Mouse (Mus musculus): Measurements from ENCODE around the gene Kmt2d.
"Not testable (repeated sequence)": the region's sequence is repeated elsewhere in the genome, so short reads cannot be mapped to it uniquely, and the experiment has no call there.

The Kmt2d gene

DNA sequence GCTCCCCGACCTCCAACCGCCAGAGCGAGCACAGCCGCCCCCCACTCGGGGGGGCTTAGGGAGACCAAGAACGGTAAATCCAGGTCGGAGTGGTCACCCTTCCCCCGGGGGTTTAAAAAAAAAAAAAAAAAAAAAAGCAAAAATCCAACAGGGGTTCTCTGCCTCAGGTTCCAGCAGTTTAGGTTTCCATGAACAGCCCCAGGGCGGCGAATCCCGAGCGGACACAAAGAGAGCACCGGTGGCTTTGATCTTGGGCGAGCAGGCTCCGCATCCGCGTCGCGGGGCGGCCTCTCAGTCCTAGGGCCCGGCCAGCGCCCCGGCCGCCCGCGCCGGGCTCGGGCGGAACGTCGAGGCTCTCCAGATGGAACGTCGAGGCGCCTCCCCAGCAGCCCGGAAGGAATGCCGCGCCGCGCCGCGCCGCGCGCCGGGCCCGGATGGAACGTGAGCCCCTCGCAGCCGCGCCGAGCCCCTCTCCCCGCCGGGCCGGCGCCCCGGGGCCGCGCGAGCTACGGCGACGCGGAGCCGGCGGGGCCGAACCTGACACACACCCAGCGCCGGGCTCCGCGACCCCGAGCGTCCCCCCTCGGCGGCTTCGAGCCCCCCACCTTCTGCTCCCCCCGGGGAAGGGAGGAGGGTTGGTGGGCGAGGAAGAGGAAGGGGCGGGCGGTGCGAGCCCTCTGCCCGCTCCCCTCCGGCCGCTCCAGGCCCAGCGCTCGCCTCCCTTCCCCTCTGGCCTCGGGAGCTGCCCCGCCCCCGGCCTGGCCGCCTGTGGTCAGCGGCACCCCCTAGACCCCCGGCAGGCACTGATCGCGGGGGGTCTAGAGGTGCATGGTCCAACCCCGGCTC, at the start of gene Kmt2d:
Kmt2d (minus strand) TSS at position 135 of the 846 bp plus-strand sequence.
- DNase-seq (ENCODE audit: low spot score) = peak; percentile 36

DNA sequence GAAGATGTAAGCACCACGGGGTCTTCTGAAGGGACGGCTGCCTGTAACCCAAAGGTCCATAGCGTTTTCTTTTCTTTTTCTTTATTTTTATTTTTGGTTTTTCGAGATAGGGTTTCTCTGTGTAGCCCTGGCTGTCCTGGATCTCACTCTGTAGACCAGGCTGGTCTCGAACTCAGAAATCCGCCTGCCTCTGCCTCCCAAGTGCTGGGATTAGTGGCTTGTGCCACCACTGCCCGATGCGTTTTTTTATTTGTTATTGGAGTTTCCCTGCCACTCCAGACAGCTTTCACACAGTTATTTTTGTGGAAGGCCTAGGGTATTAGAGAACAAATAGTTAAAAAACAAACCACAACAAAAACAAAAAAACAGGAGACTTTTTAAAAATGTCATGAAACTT, 47.5 kb upstream of the Kmt2d start:
- DNase-seq (ENCODE audit: low spot score) = not testable (repeated sequence)

DNA sequence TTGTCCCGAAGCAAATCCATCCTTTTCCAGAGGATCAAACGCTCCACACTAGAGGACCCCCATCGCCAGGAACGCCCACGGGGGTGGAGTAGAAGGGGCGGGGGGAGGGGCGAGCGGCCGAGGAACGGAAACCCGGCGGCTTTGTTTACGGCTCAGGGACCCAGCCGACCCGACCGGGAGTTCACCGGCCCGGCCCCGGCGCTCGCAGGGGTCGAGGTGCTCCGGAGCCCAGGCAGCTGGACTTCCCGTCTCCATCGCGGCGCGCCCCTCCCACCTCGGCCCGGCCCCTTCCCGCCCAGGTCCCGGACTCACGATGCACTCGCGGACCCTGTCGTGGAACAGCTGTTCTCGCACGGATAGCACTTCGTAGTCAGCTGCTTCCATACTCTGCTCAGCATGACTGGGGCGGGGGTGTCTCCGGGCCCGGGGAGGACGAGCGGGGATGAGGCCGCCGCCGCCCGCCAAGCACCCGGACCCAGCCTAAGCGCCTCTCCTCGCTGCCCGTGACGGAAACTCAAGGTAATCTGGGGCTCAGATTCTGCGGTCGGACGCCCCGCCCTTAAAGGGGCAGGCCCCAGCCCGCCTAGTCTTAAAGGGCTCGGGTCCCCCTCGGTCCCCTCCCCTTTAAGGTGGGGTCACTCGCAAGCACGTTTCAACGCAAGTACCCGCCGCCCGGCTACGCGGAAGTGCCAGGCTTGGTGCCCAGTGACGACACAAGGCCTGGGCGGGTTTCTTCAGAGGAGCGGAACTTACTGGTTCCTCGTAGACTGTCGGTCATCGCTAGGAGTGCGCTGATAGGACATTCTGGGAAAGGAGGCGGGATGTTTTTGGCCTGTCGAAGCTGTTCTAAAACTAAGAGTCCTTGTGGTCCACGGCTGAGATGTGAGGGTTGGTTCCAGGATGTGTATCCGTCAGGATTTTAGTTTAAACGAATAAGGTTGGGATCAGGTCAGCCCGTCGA, 46.8 kb upstream of the Kmt2d start, which contains the start of gene Lmbr1l:
Lmbr1l (minus strand) TSS at position 694 of the 961 bp plus-strand sequence.
- DNase-seq (ENCODE audit: low spot score) = peak; percentile 100

DNA sequence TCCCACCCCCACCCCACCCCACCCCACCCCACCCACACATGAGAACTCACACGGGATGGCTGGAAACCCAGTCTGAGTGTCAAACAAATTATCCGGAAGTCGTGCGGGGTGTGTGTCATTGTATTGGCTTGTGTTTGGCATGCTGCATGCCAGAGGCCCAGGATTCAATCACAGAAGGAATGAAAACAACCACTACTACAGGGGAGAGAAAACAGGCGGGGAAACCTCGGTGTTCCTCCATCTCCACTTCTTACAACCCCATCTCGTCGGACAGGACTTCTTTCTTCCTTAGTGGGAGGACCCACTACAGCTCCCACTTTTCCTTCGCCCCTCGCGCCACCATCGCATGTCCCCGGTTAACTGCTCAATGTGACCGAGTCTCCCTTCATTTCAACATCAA, 46.1 kb upstream of the Kmt2d start:
- DNase-seq (ENCODE audit: low spot score) = peak; percentile 63

DNA sequence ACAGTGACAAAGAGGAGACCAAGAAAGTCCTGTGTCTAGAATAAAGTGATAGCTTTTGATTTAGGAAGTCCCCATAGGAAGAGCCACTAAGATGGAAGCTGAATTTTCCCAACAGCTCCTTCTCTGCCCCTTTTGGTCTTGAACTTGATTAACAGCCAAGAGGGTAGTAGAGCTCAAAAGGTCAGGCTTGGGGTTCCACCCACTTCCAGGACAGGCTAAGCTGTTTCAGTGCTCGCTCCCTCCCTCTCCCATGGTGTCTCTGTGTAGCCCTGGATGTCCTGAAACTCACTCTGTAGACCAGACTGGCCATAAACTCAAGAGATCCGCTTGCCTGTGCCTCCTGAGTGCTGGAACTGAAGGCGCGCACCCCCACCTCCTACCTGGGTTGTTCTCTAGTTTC, 45.0 kb upstream of the Kmt2d start:
- no peak for DNase-seq (ENCODE audit: low spot score)

DNA sequence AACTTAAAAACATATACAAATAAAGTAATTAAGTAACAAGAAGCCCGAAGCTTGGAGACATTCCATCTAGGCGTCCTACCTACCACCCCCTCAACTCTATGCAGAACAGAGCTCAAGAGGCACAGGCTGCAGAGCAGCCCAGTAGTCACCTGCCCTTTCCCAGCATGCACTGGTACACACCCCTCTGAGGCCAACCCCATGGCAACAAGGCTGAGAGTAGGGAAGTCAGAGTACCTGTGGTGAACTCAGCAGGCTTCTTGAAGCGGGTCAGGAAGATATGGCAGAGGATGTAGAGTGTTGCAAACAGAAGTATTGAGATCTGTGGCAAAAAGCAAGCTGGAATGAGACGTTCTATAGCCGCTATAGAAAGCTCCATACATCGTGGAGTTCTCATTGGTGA, 43.9 kb upstream of the Kmt2d start:
- no peak for DNase-seq (ENCODE audit: low spot score)

DNA sequence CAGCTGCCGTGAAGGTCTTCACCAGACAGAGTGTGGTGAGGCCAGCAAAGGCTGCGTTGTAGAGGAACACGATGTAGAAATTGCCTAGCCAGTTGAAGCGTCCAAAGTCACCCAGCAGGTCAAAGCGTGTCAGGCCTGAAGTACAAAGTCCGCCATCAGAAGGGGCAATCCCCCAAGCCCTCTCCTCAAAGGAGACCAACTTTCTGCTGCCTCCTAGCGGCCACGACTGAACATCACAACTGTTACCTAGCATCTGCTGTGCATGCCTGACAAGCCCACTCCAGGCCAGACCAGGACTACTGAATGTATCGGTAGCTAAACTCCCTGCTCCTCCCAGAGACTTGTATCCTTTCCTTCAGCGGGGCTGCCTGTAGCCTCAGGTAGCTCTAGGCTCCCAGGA, 33.7 kb upstream of the Kmt2d start:
- peak; percentile 30 for DNase-seq (ENCODE audit: low spot score)

DNA sequence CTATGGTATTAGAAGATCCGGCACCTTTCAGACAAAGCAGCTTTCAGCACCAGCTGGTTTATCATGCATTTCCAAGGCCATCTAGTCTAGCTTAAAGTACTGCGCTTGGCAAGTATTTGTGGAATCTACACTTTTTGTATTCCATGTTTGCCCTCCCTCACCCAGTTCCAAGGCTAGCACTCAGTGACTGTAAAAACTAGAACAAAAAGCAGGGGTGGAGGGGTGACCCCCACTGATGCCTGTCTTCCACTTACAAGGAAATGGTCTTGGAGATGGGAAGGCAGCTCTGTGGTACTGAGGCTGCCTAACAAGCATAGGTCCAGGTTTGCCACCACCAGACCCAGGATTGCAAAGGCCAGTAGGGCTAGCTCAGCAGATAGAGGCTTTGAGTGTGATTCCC, 31.6 kb upstream of the Kmt2d start:
- no peak for DNase-seq (ENCODE audit: low spot score)

DNA sequence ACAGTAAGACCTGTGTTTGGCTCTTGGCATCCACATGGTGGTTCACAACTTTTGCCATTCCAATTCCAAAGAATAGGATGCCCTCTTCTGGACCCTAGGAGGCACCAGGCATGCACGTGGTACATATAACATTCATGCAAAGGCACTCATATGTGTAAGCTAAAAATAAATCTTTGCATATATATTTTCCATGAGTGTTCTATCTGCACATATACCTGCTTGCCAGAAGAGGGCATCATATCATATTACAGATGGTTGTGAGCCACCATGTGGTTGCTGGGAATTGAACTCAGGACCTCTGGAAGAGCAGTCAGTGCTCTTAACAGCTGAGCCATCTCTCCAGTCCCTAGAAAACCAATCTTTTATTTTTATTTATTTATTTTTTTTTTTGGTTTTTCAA, 30.5 kb upstream of the Kmt2d start:
- DNase-seq (ENCODE audit: low spot score) = no peak

DNA sequence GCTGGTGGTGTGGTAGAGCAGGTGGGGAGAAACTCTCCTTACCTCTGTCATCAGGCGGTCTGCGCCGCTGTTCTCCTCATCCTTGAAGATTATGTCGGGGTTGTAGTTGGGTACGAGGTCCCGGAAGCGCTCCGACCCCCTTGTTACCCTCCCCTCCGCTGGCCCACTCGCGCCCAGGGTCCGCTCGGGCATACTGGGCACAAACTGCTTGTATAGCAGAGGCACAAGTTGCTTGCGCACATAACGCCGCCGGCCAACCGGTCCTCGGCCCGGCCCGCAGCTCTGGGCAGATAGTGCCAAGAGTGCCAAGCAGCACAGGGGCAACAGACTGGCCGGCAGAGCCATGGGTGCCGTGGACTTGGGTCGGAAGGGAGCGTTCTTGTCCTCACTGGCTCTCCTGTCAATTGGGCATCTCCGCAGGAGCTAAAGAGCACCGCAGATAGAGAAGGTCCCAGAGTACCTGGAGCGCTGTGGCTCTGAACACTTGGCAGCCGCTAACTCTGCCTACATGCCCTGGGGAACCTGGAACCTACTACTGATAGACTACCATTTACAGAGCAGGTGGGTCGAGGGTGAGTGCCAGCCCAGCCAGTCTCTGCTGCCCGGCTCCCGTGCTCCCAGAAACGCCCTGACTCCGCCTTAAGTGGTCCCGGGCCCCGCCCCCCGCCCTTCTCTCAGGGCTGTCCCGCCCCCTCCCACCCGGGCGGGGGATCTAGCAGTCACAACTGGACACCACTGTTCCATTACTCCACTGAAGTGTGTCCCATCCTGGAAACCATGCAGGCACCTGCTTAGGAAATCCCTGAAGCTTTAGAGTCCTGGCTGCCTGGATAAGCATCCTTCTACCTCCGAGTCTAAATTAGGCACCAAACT, 27.2 kb upstream of the Kmt2d start, which contains the start of gene Dhh:
Dhh (minus strand) TSS at position 613 of the 873 bp plus-strand sequence.
- no peak for DNase-seq (ENCODE audit: low spot score)

DNA sequence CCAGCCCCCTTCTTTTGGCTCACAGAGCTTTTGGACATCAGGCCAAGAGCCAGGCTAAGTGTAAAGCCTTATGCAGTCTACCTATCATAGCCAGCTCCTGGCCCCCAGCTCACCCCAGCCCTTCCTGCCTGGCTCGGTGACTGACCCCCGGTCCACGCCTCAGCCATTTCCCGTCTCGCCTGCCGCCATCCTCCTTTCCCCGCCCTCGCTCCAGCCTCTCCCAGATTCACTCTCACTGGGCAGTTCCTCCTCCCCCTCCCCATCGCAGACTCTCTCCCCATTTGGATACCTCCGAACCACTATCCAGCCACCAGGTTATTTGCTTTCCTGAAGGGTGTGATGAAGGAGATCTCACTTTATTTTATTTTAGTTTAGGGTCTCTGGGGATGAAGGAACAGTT, 26.5 kb upstream of the Kmt2d start:
- DNase-seq (ENCODE audit: low spot score) = no peak

DNA sequence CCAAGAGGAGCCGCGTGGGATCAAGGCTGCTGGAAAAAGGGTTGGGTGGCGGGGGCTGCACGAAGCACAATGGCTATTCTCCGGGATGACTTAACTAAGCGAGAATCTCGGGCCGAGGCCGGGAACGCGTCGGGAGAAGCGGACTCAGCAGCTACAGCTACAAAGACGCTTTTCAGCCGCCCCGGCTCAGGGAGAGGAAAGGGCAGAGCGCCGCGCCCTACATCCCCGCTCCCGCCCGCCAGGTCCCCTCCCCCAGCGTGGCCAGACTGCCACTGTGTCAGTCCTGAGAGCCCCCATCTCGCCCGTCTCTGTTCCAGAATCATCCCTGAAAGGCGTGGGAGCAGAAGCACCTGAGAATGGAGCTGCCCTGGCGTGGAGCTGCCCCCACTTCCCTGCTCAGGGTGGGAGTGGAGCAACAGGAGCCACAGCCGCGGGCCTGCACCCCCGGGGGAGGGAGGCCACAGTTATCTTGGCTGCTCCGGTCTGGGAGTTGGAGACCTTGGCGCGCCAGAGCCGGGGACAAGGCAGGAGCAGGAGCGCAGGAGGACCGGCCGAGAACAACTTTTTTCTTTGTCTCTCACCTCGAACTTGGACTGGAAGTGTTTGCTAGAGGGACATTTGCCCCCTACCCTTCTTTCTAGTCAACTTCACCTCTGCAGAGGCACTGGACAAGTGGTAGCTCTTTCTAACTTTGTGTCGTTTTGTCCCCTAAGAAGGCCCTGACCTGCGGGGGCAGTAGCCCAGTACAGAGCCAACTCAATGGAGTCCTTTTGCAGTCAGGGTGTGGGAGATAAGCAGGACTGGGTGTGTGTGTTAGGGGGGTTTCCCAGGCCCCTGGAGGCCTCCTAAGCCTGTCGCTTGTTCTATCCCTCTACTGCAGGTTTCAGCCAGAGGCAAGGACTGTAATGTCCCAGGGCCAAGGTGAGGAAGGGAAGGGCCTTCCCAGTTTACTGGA, 24.9 kb upstream of the Kmt2d start:
- no peak for DNase-seq (ENCODE audit: low spot score)

DNA sequence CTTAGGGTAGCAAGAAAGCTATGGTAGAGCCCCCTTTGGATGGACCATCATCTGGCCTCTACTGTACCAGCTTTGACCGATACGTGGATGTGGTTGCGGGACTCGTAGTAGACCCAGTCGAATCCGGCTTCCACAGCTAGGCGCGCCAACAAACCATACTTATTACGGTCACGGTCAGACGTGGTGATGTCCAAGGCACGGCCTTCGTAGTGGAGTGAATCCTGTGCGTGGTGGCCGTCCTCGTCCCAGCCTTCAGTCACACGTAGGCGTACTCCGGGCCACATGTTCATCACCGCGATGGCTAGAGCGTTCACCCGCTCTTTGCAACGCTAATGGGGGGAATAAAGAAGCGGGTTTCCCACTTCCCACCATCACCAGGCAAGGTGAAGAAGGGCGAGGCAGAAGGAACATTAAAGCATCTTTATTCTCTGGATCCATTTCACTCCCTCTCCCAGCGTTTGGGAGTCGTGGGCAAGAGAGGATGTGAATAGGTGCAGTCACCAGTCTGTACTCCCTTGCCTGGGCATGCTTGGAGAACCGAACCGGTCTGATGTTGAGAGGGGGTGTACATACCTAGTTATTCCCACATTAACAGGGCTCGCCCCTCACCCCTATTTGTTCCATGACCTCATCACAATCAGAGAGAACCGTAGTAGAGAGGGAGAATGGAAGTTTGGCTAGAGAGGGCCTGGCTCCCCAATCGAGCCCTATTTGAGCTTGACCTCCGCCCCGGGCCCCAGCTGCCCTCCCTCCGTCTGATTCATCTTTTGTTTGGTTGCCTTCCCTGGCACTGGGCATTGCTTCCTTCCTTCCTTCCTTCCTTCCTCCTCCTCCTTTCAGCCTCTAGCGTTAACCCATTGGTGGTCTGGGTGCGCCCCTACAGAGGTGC, 24.0 kb upstream of the Kmt2d start:
- DNase-seq (ENCODE audit: low spot score) = no peak

DNA sequence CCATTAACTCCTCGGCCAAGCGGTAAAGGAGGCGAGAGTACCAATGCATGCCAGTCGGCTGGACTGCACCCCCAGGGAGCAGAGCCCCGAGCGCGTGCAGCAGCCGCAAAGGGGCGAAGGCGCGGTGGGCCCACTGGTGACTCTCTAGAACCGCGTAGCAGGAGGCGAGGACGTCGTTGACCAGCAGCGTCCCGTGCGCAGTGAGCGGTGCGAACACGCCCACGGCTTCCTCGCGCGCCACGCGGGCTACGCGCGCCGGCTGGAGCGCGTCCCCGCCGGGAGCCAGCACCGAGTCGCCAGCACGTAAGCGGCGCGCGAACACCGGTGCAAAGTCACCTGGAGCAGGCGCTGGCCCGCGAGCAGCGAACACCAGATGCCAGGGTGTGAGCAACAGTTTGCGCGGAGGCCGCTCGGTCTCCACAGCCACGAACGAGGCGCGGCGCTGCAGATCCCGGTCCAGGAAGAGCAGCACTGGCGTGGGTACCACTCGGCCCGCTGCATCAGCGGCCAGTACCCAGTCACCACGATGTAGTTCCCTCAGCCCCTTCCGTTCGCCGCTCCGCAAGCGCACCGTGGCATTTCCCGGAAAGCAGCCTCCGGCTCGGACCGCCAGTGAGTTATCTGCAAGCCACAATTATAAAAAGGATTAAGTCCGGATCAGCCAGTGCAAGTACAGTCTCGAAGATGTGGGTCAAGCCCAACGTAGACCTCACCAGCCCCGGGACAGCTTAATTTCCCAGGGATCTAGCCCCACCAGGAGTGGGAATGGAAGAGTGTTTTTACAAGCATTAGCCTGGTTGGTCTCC, 23.1 kb upstream of the Kmt2d start, which contains the start of gene Rhebl1:
Rhebl1 (minus strand) TSS at position 601 of the 806 bp plus-strand sequence.
- DNase-seq (ENCODE audit: low spot score) = no peak

DNA sequence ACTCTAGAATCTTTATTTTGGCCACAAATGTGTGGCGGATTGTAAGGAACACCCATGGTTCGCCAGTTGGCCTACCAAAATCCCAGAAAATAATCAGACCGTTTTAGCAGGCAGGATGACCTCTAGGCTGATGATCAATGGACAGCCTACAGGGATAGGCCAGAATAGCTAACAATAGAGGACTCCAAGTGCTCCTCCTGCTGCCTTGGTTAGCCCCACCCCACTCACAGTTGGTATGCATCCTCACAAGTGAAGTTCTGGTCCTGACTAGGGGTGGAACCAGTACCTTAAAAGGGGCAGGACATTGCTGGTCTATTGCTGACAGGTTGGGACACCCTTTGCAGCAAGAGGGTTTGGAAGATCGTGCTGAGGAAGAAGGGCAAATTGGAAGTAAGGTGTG, 22.0 kb upstream of the Kmt2d start:
- DNase-seq (ENCODE audit: low spot score) = no peak

DNA sequence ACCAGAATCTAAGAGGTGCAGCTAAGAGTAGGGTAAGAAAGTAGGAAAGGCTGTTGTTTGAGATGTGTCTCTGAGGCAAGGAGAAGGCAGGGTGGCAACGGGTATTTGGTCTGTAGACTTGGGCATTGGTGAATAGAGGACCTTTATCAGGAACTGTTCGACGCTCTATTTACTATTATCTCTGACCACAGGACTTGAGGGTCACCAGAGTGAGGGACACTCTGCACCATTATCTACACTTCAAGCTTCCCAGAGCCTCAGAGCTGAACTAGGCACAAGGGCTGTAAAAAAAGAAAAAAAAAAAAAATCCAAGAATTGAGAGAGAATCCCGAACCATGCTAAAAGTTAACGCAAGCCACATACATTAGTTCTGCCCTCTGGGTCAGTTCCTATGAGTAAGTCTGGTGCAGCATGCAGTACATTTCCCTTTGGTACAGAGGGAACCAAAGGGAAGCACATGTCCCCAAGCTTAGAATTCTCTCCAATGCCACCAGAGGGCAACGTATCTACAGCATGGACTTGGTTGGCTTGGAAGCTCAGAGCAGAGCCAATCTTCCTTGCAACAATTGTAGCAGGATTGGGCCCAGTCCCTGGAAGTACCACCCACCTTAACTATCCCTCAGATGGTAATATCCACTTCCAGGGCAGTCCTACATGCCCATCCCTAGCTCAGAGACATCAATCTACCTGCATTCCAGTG, 21.1 kb upstream of the Kmt2d start:
- DNase-seq (ENCODE audit: low spot score) = peak; percentile 92

DNA sequence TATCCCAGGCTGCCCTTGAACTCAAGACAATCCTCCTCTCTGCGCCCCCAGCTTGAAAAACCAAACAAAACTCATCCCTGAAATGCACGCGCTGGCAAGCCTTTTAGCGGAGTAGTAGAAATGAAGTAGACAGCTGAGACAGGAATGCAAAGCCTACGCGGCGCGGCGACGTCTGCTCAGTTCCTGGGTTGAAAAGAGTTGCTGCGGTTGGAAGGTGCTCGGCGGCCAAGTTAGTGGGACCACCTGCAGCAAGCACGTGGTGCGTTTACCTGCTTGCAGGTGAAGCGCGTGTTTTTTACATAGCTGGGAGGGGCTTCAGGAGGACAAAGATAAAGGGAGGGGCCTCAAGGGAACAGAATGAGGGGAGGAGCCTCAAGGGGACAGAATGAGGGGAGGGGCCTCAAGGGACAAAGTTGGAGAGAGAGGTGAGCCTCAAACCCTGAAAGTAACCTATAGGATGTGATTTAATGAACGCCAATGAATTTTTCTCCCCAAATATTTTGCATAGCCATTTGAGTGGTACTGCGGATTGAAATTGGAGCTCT, 20.3 kb upstream of the Kmt2d start:
- DNase-seq (ENCODE audit: low spot score) = no peak

DNA sequence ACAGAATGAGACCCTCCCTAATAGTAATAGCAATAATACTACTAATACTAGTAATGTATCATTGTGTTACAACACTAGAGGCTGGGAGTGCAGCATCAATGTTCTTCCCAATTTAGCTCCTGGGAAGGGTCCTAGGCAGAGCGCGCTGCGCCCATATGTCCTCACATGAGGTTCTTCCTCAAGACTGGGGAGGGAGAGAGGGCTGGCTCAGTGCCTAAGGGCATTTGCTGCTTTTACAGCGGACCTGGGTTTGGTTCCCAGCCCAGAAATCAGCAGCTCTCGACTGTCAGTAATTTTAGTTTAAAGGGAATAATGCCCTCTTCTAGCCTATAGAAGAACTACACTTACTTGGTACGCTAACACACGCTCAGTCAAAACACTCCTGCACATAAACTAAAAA, 16.5 kb upstream of the Kmt2d start:
- no peak for DNase-seq (ENCODE audit: low spot score)

Data from adipocyte (in vitro differentiated cells).